Mouse (Mus musculus) ES-Bruce4 (cell line): Measurements from ENCODE around the gene Slc7a11.

Experiments
- CTCF ChIP-seq: IDR thresholded peaks from one replicate; pipeline ENCODE4 v1.8.1; 2011; ENCODE audit warnings: low read depth, low read length
- POLR2A ChIP-seq: IDR thresholded peaks from one replicate; pipeline ENCODE4 v1.8.1; 2011; ENCODE audit warnings: low read length; ENCODE audit not compliant: insufficient read depth

DNA sequence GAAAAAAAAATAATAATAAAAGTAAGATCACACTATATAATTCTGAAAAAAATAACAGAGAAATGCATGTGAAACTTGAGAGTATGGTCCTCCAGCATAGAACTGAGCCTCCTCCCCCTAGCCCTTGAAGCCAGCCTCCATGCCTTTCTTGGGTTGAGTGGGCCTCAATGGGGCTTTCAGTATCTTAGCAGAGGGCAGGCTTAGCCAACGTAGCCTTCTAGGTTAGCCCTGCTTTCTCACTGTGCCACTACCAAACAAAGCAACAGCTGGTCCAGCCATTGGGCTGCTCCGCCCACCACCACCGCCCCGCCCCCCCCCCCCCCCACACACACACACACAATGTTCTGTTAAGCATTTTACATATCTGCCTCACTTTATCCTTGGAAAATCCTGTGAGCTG, 56.1 kb downstream of the Slc7a11 start:
- TF ChIP-seq CTCF: no peak
- TF ChIP-seq POLR2A: no peak
